Mouse (Mus musculus) CD4-positive helper T cell, adult 2 months (primary cell): ENCODE results near the gene Cd24a.

ENCODE experiments used
- DNase-seq: peaks from one replicate; pipeline ENCODE4 v3.0.0-alpha.2; 2012; ENCODE audit warnings: low read depth, missing footprints, low spot score

Cd24a gene

GRCm38 (mm10) chr10:43577997-43578331, at the start of gene Cd24a:
Cd24a (plus strand) TSS chr10:43578284.
- no peak for DNase-seq

GRCm38 (mm10) chr10:43534382-43534781, 43.7 kb upstream of the Cd24a start:
- no peak for DNase-seq

- no peak for DNase-seq
Observed at GRCm38 (mm10) chr10:43537652-43538051, 40.4 kb upstream of the Cd24a start.

- no peak for DNase-seq
Observed at GRCm38 (mm10) chr10:43538831-43539230, 39.3 kb upstream of the Cd24a start.

GRCm38 (mm10) chr10:43539746-43540310, 38.3 kb upstream of the Cd24a start:
- DNase-seq: peak; percentile 2

GRCm38 (mm10) chr10:43540442-43541152, 37.5 kb upstream of the Cd24a start, which contains the start of gene 1700021F05Rik:
1700021F05Rik (minus strand) TSS chr10:43540994.
- peak; percentile 96 for DNase-seq

GRCm38 (mm10) chr10:43541153-43541544, 36.9 kb upstream of the Cd24a start:
- DNase-seq: no peak

GRCm38 (mm10) chr10:43549411-43549810, 28.7 kb upstream of the Cd24a start:
- DNase-seq: no peak

- DNase-seq: no peak
Observed at GRCm38 (mm10) chr10:43550923-43551322, 27.2 kb upstream of the Cd24a start.

- no peak for DNase-seq
Observed at GRCm38 (mm10) chr10:43551388-43551787, 26.7 kb upstream of the Cd24a start.

- DNase-seq: no peak
Observed at GRCm38 (mm10) chr10:43557630-43558165, 20.4 kb upstream of the Cd24a start.

GRCm38 (mm10) chr10:43559313-43559712, 18.8 kb upstream of the Cd24a start:
- no peak for DNase-seq

- no peak for DNase-seq
Observed at GRCm38 (mm10) chr10:43560765-43561164, 17.3 kb upstream of the Cd24a start.

- no peak for DNase-seq
Observed at GRCm38 (mm10) chr10:43561311-43561710, 16.8 kb upstream of the Cd24a start.

GRCm38 (mm10) chr10:43574352-43574751, 3.7 kb upstream of the Cd24a start:
- DNase-seq: no peak

GRCm38 (mm10) chr10:43574956-43575355, 3.1 kb upstream of the Cd24a start:
- peak; percentile 60 for DNase-seq

GRCm38 (mm10) chr10:43577299-43577996, 636 bp upstream of the Cd24a start:
- no peak for DNase-seq

GRCm38 (mm10) chr10:43578366-43578753, 276 bp downstream of the Cd24a start:
- DNase-seq: no peak

- DNase-seq: peak; percentile 28
Observed at GRCm38 (mm10) chr10:43578754-43579380, 783 bp downstream of the Cd24a start.

GRCm38 (mm10) chr10:43579381-43580261, 1.5 kb downstream of the Cd24a start:
- no peak for DNase-seq

GRCm38 (mm10) chr10:43580649-43581078, 2.6 kb downstream of the Cd24a start:
- DNase-seq: peak; percentile 9
